Mouse (Mus musculus) stomach, embryonic 14.5 days (tissue): ENCODE measurements around the gene Trpc5. TPM values are rescaled to one million over a fixed set of nuclear protein-coding genes. Genes with fewer than 3 reads are reported as not detected.

Source experiments
- ATAC-seq: fragments of 200-750 bp; cut with Nextera tagmentation; 2 replicates; pipeline ENCODE4 v1.8.0; 2017; ENCODE audit warnings: low read depth, moderate TSS enrichment; ENCODE audit not compliant: insufficient number of reproducible peaks, insufficient read depth, low FRiP score
- H3K27ac ChIP-seq: fragments of 300-500 bp; sonication (generic); 2 replicates; pipeline ENCODE4 v1.5.1; 2014; ENCODE audit warnings: mild to moderate bottlenecking, low read length, moderate library complexity, mixed read lengths
- H3K27me3 ChIP-seq: fragments of 300-500 bp; sonication (generic); 2 replicates; pipeline ENCODE4 v1.6.1; 2014; ENCODE audit warnings: low read length, control low read depth, mixed read lengths; ENCODE audit not compliant: control insufficient read depth, insufficient read depth
- H3K36me3 ChIP-seq: fragments of 300-500 bp; sonication (generic); 2 replicates; pipeline ENCODE4 v1.6.1; 2014; ENCODE audit warnings: mild to moderate bottlenecking, control low read depth, low read length, moderate library complexity, mixed read lengths; ENCODE audit not compliant: control insufficient read depth, insufficient read depth
- H3K4me1 ChIP-seq: fragments of 300-500 bp; sonication (generic); 2 replicates; pipeline ENCODE4 v1.6.1; 2014; ENCODE audit warnings: low read length, control low read depth, mixed read lengths; ENCODE audit not compliant: control insufficient read depth, insufficient read depth
- H3K4me2 ChIP-seq: fragments of 300-500 bp; sonication (generic); replicated peaks from 2 replicates; pipeline ENCODE4 v1.6.1; 2014; ENCODE audit warnings: low read depth, low read length, control low read depth
- H3K4me3 ChIP-seq: fragments of 300-500 bp; sonication (generic); 2 replicates; pipeline ENCODE4 v1.5.1; 2014; ENCODE audit warnings: low read depth, low read length, control low read depth
- H3K9ac ChIP-seq: fragments of 300-500 bp; sonication (generic); replicated peaks from 2 replicates; pipeline ENCODE4 v1.6.1; 2014; ENCODE audit warnings: low read depth, mild to moderate bottlenecking, control low read depth, low read length, moderate library complexity, mixed read lengths
- H3K9me3 ChIP-seq: fragments of 300-500 bp; sonication (generic); 2 replicates; pipeline ENCODE4 v1.6.1; 2016; ENCODE audit warnings: low read depth, low read length, control low read depth; ENCODE audit not compliant: control insufficient read depth
- WGBS: fragments of 180-500 bp; shearing (Covaris S2); extraction: QIAGEN DNeasy Blood & Tissue Kit; methylation state at CpG from one replicate; pipeline ENCODE4 v1.1.7; 2014; 5-methylcytosine and 5-hydroxymethylcytosine counted together
- polyA plus RNA-seq: library from polyadenylated mRNA; unstranded; fragments of >200 nt; fragmentation: Nextera tagmentation; extraction: Ambion mirVana; gene quantifications from 2 replicates; pipeline ENCODE4 v1.2.1, GENCODE M21; 2014

Trpc5 gene
- polyA plus RNA-seq, 1 experiment from 2014 or later = 0.90 TPM

DNA sequence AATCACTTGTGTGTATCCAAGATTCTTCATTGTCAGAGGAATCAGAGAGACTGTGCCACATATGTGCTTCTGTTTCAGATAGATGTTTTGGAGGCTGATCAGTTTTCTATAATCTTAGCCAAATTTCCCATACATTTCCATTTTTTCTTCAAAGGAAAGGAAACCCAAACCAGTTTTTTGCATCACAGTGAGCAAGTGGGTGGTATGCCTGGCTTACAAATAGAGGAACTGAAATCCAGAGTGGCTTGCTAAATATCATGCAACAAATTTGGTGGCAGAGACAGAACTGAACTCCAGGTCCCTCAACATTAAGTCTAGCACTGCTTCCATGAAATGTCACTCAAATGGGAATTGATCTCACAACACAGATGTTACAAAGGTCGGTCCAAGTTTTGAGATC is 266.9 kb downstream of the Trpc5 start:
- H3K4me3 ChIP-seq = no peak overlapping the region
- no peak overlapping the region for H3K27ac ChIP-seq
- no peaks in the 10 kb centered on the region for H3K27me3 ChIP-seq
- H3K4me1 ChIP-seq = no peaks in the 10 kb centered on the region
- 88% methylated on average over 1 of the region's 1 CpGs for WGBS
- ATAC-seq = no peak
- no peaks in the 10 kb centered on the region for H3K36me3 ChIP-seq
- no peaks in the 10 kb centered on the region for H3K9me3 ChIP-seq
- no peak overlapping the region for H3K9ac ChIP-seq
- no peak overlapping the region for H3K4me2 ChIP-seq

DNA sequence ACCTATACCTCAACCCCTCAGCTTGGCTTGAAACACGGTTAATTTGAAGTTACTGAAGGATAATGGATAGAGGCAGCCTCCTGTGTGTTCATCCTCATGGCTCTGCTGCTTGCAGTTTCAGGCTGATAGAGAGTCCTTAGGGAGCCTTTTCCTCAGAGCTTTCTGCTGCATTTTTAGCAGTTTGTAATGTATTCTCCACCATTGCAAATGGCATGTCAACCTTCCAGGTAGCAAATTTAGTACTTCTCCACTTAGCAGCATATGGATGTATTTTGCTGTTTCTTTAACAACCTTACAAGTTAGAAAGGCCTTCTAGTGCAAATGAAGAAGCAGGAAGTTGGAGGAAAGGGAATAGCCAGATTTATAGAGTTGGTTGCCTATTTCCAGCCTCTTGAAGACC is 267.7 kb downstream of the Trpc5 start:
- ATAC-seq = no peak
- no peak overlapping the region for H3K4me3 ChIP-seq
- no peaks in the 10 kb centered on the region for H3K27me3 ChIP-seq
- no peak overlapping the region for H3K27ac ChIP-seq
- WGBS = 64% methylated on average over 1 of the region's 1 CpGs
- no peak overlapping the region for H3K9ac ChIP-seq
- H3K4me2 ChIP-seq = no peak overlapping the region
- H3K9me3 ChIP-seq = no peaks in the 10 kb centered on the region
- H3K4me1 ChIP-seq = no peaks in the 10 kb centered on the region
- no peaks in the 10 kb centered on the region for H3K36me3 ChIP-seq

DNA sequence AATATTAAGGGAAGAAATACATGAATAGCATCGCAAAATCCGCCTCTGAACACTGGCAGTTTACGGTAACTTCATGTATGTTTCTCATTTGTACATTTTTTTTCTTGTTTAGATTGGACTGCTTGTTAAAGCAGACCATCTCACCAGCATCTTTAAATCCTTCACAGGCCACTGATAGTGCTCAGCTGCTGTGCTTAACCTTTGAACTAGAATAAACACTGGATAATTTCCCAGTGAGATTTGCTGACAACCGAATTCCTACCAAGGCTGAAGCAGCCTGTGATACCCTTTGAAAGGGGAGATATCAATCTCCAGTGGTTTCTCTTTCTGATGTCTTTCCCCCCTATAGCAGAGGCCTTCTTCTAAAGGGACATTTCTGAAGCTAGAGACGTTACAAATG is 279.9 kb downstream of the Trpc5 start:
- Histone ChIP-seq H3K9ac (no peak overlapping the region), H3K4me3 (no peak overlapping the region), H3K4me1 (no peaks in the 10 kb centered on the region), H3K9me3 (no peaks in the 10 kb centered on the region), H3K27ac (no peak overlapping the region), H3K4me2 (no peak overlapping the region), H3K36me3 (no peaks in the 10 kb centered on the region), H3K27me3 (no peaks in the 10 kb centered on the region)
- no peak for ATAC-seq
- WGBS = 53% methylated on average over 5 of the region's 5 CpGs

DNA sequence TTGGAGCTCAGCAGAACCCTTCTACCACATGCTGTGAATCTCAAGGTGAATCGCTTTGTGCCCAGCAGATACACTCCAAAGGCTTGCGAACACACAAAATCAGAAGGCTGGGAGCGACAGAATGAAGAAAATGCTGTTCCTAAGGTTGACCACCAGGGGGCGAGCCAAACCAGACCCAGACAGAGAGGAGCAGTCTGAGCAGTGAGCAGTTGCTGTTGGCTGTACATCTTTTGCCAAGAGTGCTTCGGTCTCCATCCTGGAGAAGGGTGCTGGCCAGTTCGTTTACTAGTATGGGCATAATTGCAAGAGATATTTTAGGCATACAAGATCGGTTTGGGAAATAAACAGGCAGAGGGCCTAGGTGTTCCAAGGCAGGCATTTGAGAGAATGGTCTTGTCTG is 284.5 kb downstream of the Trpc5 start:
- H3K4me2 ChIP-seq = no peak overlapping the region
- no peak overlapping the region for H3K27ac ChIP-seq
- H3K9ac ChIP-seq = no peak overlapping the region
- ATAC-seq = no peak
- no peaks in the 10 kb centered on the region for H3K4me1 ChIP-seq
- no peaks in the 10 kb centered on the region for H3K27me3 ChIP-seq
- H3K9me3 ChIP-seq = no peaks in the 10 kb centered on the region
- 29% methylated on average over 7 of the region's 7 CpGs for WGBS
- no peaks in the 10 kb centered on the region for H3K36me3 ChIP-seq
- H3K4me3 ChIP-seq = no peak overlapping the region

DNA sequence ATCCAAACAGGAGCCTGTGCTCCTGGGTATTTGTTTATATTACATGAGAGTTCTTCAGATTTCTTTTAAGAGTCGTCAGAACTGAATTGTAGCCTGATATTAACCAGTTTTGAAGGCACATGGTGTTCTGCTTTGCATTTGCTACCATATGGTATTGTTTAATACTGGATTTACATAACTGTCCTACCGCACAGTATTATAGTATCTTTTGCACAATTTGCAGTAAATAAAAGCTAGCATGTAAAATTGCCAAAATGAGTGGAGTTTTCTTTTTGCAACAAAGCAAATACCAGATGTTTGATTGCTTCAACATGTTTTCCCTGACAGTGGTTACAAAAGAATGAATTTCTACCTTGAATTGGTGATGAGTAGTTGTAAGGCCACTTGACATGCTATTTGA is 313.8 kb downstream of the Trpc5 start:
- WGBS = 64% methylated on average over 2 of the region's 2 CpGs
- no peak overlapping the region for H3K4me3 ChIP-seq
- H3K27ac ChIP-seq = no peak overlapping the region
- no peaks in the 10 kb centered on the region for H3K36me3 ChIP-seq
- no peak overlapping the region for H3K4me2 ChIP-seq
- no peak overlapping the region for H3K9ac ChIP-seq
- no peaks in the 10 kb centered on the region for H3K27me3 ChIP-seq
- no peak for ATAC-seq
- H3K4me1 ChIP-seq = no peaks in the 10 kb centered on the region
- H3K9me3 ChIP-seq = no peaks in the 10 kb centered on the region

DNA sequence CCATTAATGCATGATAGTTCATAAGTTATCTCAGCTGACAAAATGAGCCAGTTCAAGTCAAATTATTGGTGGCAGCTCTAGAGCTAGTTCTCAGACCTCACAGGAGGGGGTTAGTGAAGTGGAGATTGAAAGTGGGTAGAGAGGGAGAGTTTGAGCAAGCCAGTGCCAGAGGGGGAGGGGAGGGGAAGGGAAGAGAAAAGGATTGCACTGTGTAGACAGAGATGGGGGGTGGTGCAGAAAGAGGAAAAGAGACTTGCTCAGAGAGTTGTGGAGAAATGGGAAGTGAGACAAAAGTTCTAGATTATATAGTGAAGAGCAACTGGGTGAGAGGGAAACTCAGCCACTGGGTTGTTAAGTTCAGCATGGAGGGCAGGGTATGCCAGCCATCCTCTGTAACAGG is 349.6 kb downstream of the Trpc5 start:
- Histone ChIP-seq H3K27me3 (no peaks in the 10 kb centered on the region), H3K9me3 (no peaks in the 10 kb centered on the region), H3K27ac (no peak overlapping the region), H3K4me3 (no peak overlapping the region), H3K9ac (no peak overlapping the region), H3K4me2 (no peak overlapping the region), H3K36me3 (no peaks in the 10 kb centered on the region), H3K4me1 (no peaks in the 10 kb centered on the region)
- no peak for ATAC-seq

DNA sequence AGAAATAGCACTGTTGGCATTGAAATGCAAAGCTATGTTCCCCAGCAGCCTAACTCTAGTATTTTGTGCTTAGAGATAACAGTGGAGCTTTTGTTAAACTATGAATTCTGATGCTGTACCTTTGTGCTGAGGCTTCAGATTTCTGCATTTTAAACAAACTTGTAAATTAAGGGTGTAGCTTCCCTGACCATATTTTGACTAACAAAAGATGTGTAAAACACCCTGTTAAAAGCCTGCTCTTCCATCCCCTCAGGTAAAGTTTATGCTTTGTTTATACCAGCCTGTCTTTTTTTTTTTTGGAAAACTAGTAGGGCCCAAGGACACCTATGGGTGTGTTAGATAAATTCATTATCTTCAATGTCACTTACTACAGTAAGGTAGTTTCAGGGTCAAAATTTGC is 350.0 kb downstream of the Trpc5 start:
- Histone ChIP-seq H3K9me3 (no peaks in the 10 kb centered on the region), H3K4me3 (no peak overlapping the region), H3K4me2 (no peak overlapping the region), H3K4me1 (no peaks in the 10 kb centered on the region), H3K9ac (no peak overlapping the region), H3K27me3 (no peaks in the 10 kb centered on the region), H3K36me3 (no peaks in the 10 kb centered on the region), H3K27ac (no peak overlapping the region)
- no peak for ATAC-seq

DNA sequence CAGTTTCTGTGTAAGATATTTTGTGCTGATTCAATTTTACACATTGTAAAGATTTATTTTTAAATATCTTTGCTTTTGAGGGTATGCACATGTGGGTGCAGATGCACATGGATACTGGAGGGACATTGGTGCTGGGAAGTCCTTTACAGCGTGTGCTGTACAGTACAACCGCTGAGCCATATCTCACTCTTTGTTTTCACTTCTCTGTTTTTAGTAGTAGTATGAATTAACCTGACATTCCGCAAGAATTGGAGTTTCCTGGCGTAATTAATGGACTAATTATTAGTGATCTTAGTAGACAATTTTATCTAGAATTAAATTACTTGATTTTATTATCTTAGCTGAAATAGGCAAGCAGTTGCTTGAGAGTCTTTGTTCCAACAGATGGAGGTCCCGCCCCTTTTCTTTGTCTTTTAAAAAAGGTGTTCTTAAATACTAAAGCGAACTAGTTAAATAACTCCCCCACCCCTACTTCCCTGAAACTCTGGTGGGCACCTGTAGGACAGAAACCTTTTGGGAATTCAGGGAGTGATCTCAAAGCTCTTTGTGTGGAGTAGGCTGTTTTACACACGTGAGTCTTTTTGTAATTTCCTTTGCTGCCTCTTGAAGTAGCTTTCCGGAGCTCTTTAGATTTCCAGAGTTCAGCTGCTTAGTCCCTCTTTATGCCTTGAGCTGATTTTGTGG is 352.5 kb downstream of the Trpc5 start:
- H3K4me1 ChIP-seq = no peaks in the 10 kb centered on the region
- no peaks in the 10 kb centered on the region for H3K9me3 ChIP-seq
- no peaks in the 10 kb centered on the region for H3K27me3 ChIP-seq
- no peak for ATAC-seq
- no peak overlapping the region for H3K4me3 ChIP-seq
- H3K36me3 ChIP-seq = no peaks in the 10 kb centered on the region
- no peak overlapping the region for H3K9ac ChIP-seq
- H3K27ac ChIP-seq = no peak overlapping the region
- 65% methylated on average over 8 of the region's 8 CpGs for WGBS
- no peak overlapping the region for H3K4me2 ChIP-seq
